Mouse (Mus musculus) midbrain, embryonic 11.5 days (tissue): ENCODE data around the gene Cypt12. TPM values are rescaled to one million over a fixed set of nuclear protein-coding genes. Genes with fewer than 3 reads are reported as not detected.

Experiments used
- ATAC-seq: fragments of 200-750 bp; cut with Nextera tagmentation; 2 replicates; pipeline ENCODE4 v1.8.0; 2017; ENCODE audit warnings: moderate TSS enrichment, moderate library complexity; ENCODE audit not compliant: low FRiP score
- DNase-seq: peaks from one replicate; pipeline ENCODE4 v3.0.0; 2015; ENCODE audit warnings: low spot score; ENCODE audit errors: missing footprints
- H3K27ac ChIP-seq: fragments of 300-500 bp; sonication (generic); 2 replicates; pipeline ENCODE4 v1.5.1; 2014; ENCODE audit warnings: low read depth, low read length
- H3K27me3 ChIP-seq: fragments of 300-500 bp; sonication (generic); 2 replicates; pipeline ENCODE4 v1.6.1; 2014; ENCODE audit warnings: mild to moderate bottlenecking, low read length, moderate library complexity, mixed read lengths; ENCODE audit not compliant: control insufficient read depth, insufficient read depth
- H3K36me3 ChIP-seq: fragments of 300-500 bp; sonication (generic); 2 replicates; pipeline ENCODE4 v1.6.1; 2014; ENCODE audit warnings: mild to moderate bottlenecking, low read length, moderate library complexity, mixed read lengths; ENCODE audit not compliant: control insufficient read depth, insufficient read depth
- H3K4me1 ChIP-seq: fragments of 300-500 bp; sonication (generic); 2 replicates; pipeline ENCODE4 v1.6.1; 2014; ENCODE audit warnings: low read length; ENCODE audit not compliant: control insufficient read depth, insufficient read depth
- H3K4me2 ChIP-seq: fragments of 300-500 bp; sonication (generic); 2 replicates; pipeline ENCODE4 v1.6.1; 2014; ENCODE audit warnings: mild to moderate bottlenecking, moderate library complexity
- H3K4me3 ChIP-seq: fragments of 300-500 bp; sonication (generic); 2 replicates; pipeline ENCODE4 v1.5.1; 2014; ENCODE audit warnings: low read depth, low read length
- H3K9ac ChIP-seq: fragments of 300-500 bp; sonication (generic); 2 replicates; pipeline ENCODE4 v1.6.1; 2014; ENCODE audit warnings: low read length
- H3K9me3 ChIP-seq: fragments of 300-500 bp; sonication (generic); 2 replicates; pipeline ENCODE4 v1.6.1; 2016; ENCODE audit warnings: low read length; ENCODE audit not compliant: control insufficient read depth
- WGBS: fragments of 180-500 bp; shearing (Covaris S2); extraction: QIAGEN DNeasy Blood & Tissue Kit; methylation state at CpG from one replicate; pipeline ENCODE4 v1.1.7; 2014; 5-methylcytosine and 5-hydroxymethylcytosine counted together
- polyA plus RNA-seq: library from polyadenylated mRNA; unstranded; fragments of >200 nt; fragmentation: Nextera tagmentation; extraction: Ambion mirVana; gene quantifications from 2 replicates; pipeline ENCODE4 v1.2.1, GENCODE M21; 2014

Cypt12 gene
- polyA plus RNA-seq = not detected in 2 replicates

GRCm38 (mm10) chr3:17948299-17948698 is at the start of gene Cypt12:
Gene Cypt12, plus strand, starts transcription at chr3:17948410.
- no peaks in the 10 kb centered on the region for H3K27me3 ChIP-seq
- H3K4me3 ChIP-seq = no peak within 1 kb of the TSS
- no peaks in the 10 kb centered on the region for H3K36me3 ChIP-seq
- WGBS = 90% methylated on average over 13 of the region's 13 CpGs
- DNase-seq (no peak), ATAC-seq (no peak)
- H3K9me3 ChIP-seq = no peaks in the 10 kb centered on the region
- no peak within 1 kb of the TSS for H3K4me2 ChIP-seq
- no peak within 1 kb of the TSS for H3K9ac ChIP-seq
- no peak within 1 kb of the TSS for H3K27ac ChIP-seq
- H3K4me1 ChIP-seq = no peaks in the 10 kb centered on the region

GRCm38 (mm10) chr3:17913796-17914195 is 34.4 kb upstream of the Cypt12 start:
- H3K4me1 ChIP-seq = no peaks in the 10 kb centered on the region
- no peaks in the 10 kb centered on the region for H3K36me3 ChIP-seq
- no peaks in the 10 kb centered on the region for H3K27me3 ChIP-seq
- no peak for DNase-seq
- no peak for ATAC-seq
- no peak overlapping the region for H3K4me3 ChIP-seq
- no peaks in the 10 kb centered on the region for H3K9me3 ChIP-seq
- no peak overlapping the region for H3K27ac ChIP-seq
- no peak overlapping the region for H3K9ac ChIP-seq
- no peak overlapping the region for H3K4me2 ChIP-seq

GRCm38 (mm10) chr3:17940206-17940605 is 8.0 kb upstream of the Cypt12 start:
- WGBS = 89% methylated on average over 2 of the region's 2 CpGs
- Histone ChIP-seq H3K9ac (no peak overlapping the region), H3K4me2 (no peak overlapping the region), H3K9me3 (no peaks in the 10 kb centered on the region), H3K4me1 (no peaks in the 10 kb centered on the region), H3K27me3 (no peaks in the 10 kb centered on the region), H3K27ac (no peak overlapping the region), H3K36me3 (no peaks in the 10 kb centered on the region), H3K4me3 (no peak overlapping the region)
- ATAC-seq (no peak), DNase-seq (no peak)
